ENCODE assay signal across 8 mouse cellular contexts in genomic region chr11:88203712-88204532, GRCm38 (mm10). TPM values are rescaled to one million over a fixed set of nuclear protein-coding genes. Genes with fewer than 3 reads are reported as not detected.
DNase-seq lines count a peak whose midpoint lies in the region; ATAC-seq and TF ChIP-seq lines count a peak whose summit lies in the region.

Gene Mrps23, plus strand, starts transcription at chr11:88204388.

- no peaks in the 10 kb centered on the region for H3K9me3 ChIP-seq in forebrain, embryonic 10.5 days
- no peaks in the 10 kb centered on the region for H3K9me3 ChIP-seq in heart, embryonic 15.5 days (replicated peaks)
- H3K9me3 ChIP-seq in liver, embryonic 14.5 days (ENCODE audit: control insufficient read depth, low read length): no peaks in the 10 kb centered on the region
- no peaks in the 10 kb centered on the region for H3K9me3 ChIP-seq in neural tube, embryonic 11.5 days (ENCODE audit: control insufficient read depth, low read length)
- no peaks in the 10 kb centered on the region for H3K9me3 ChIP-seq in stomach, postnatal 0 days (ENCODE audit: control insufficient read depth, low read length)

- under 1% methylated on average over 51 of the region's 51 CpGs for WGBS in forebrain, embryonic 10.5 days
- under 1% methylated on average over 51 of the region's 51 CpGs for WGBS in heart, embryonic 15.5 days
- WGBS in liver, embryonic 14.5 days (ENCODE audit: insufficient replicate concordance): under 1% methylated on average over 51 of the region's 51 CpGs
- under 1% methylated on average over 51 of the region's 51 CpGs for WGBS in neural tube, embryonic 11.5 days
- WGBS in stomach, postnatal 0 days: under 1% methylated on average over 51 of the region's 51 CpGs

- DNase-seq in c-Kit-negative CD71-positive TER-119-positive erythroid progenitor cells, embryonic 14.5 days (ENCODE audit: low read depth, low spot score): peak; percentile 65
- DNase-seq in forebrain, embryonic 10.5 days (ENCODE audit: extremely low spot score, low spot score): peak; percentile 94
- peak; percentile 93 to 98 for DNase-seq in kidney, postnatal 25 days
- DNase-seq in liver, embryonic 14.5 days (ENCODE audit: low read depth in 3 of 3, low spot score in 3 of 3): peak; percentile 81 to 87 (median 84)
- peak; percentile 93 for DNase-seq in neural tube, embryonic 11.5 days (ENCODE audit: low spot score)
- peak; percentile 95 for DNase-seq in stomach, postnatal 0 days (ENCODE audit: low spot score)

- H3K27ac ChIP-seq in forebrain, embryonic 10.5 days: peak within 1 kb of the TSS; percentile 92
- peak within 1 kb of the TSS; percentile 95 for H3K27ac ChIP-seq in heart, embryonic 15.5 days
- H3K27ac ChIP-seq in liver, embryonic 14.5 days: peak within 1 kb of the TSS; percentile 71
- peak within 1 kb of the TSS; percentile 71 for H3K27ac ChIP-seq in neural tube, embryonic 11.5 days (ENCODE audit: low read depth, low read length)
- peak within 1 kb of the TSS; percentile 94 for H3K27ac ChIP-seq in stomach, postnatal 0 days (replicated peaks)

- TF ChIP-seq EP300 in liver, embryonic 14.5 days (IDR thresholded peaks at IDR 0.05; ENCODE audit: low read depth): no peak
- peak; percentile 77 for TF ChIP-seq EP300 in stomach, postnatal 0 days (optimal IDR thresholded peaks at IDR 0.05)

- peak within 1 kb of the TSS; percentile 81 for H3K4me2 ChIP-seq in heart, embryonic 15.5 days
- H3K4me2 ChIP-seq in liver, embryonic 14.5 days (ENCODE audit: low read depth): peak within 1 kb of the TSS; percentile 86
- peak within 1 kb of the TSS; percentile 92 for H3K4me2 ChIP-seq in neural tube, embryonic 11.5 days (ENCODE audit: low read depth)
- H3K4me2 ChIP-seq in stomach, postnatal 0 days (replicated peaks; ENCODE audit: low read depth): peak within 1 kb of the TSS; percentile 66

- H3K27me3 ChIP-seq in forebrain, embryonic 10.5 days (ENCODE audit: poor library complexity, severe bottlenecking): peaks cover 13% of the 10 kb centered on the region; the same call in 1 of the 2 replicates
- H3K27me3 ChIP-seq in heart, embryonic 15.5 days: no peaks in the 10 kb centered on the region
- no peaks in the 10 kb centered on the region for H3K27me3 ChIP-seq in liver, embryonic 14.5 days (ENCODE audit: control insufficient read depth, insufficient read depth, low read length)
- no peaks in the 10 kb centered on the region for H3K27me3 ChIP-seq in neural tube, embryonic 11.5 days (ENCODE audit: control insufficient read depth, insufficient read depth, low read length)
- no peaks in the 10 kb centered on the region for H3K27me3 ChIP-seq in stomach, postnatal 0 days (ENCODE audit: control insufficient read depth, insufficient read depth, low read length)

- TF ChIP-seq CTCF in liver, embryonic 14.5 days (IDR thresholded peaks at IDR 0.05; ENCODE audit: low read depth): peak; percentile 52
- TF ChIP-seq CTCF in stomach, postnatal 0 days (IDR thresholded peaks at IDR 0.05; ENCODE audit: low read depth): peak; percentile 71

- ATAC-seq in CD4-positive, CD25-positive, alpha-beta regulatory T cell, adult 4 months: peak; percentile 97
- ATAC-seq in heart, embryonic 15.5 days (replicated peaks; ENCODE audit: insufficient number of reproducible peaks, insufficient read depth, low FRiP score, low read depth): peak; percentile 89
- ATAC-seq in liver, embryonic 14.5 days (ENCODE audit: insufficient read depth): peak; percentile 93
- ATAC-seq in neural tube, embryonic 11.5 days (ENCODE audit: insufficient read depth, low FRiP score, low TSS enrichment): peak; percentile 87
- peak; percentile 96 for ATAC-seq in stomach, postnatal 0 days (ENCODE audit: low FRiP score, low TSS enrichment)

- H3K36me3 ChIP-seq in forebrain, embryonic 10.5 days (replicated peaks): peaks cover 26% of the 10 kb centered on the region
- H3K36me3 ChIP-seq in heart, embryonic 15.5 days: no peaks in the 10 kb centered on the region; the same call in 1 of the 2 replicates
- H3K36me3 ChIP-seq in liver, embryonic 14.5 days (replicated peaks; ENCODE audit: control insufficient read depth, insufficient read depth, low read depth): peaks cover 5% of the 10 kb centered on the region
- no peaks in the 10 kb centered on the region for H3K36me3 ChIP-seq in neural tube, embryonic 11.5 days (ENCODE audit: control insufficient read depth, insufficient read depth, low read length)
- H3K36me3 ChIP-seq in stomach, postnatal 0 days (ENCODE audit: control insufficient read depth, insufficient read depth, low read length): no peaks in the 10 kb centered on the region

- H3K4me1 ChIP-seq in forebrain, embryonic 10.5 days: peaks cover 37% of the 10 kb centered on the region
- H3K4me1 ChIP-seq in heart, embryonic 15.5 days (replicated peaks): peaks cover 54% of the 10 kb centered on the region
- peaks cover 15 to 22% of the 10 kb centered on the region in 2 experiments for H3K4me1 ChIP-seq in liver, embryonic 14.5 days (replicated peaks; ENCODE audit: control insufficient read depth in 2 of 2, insufficient read depth in 2 of 2, low read length in 1 of 2)
- H3K4me1 ChIP-seq in neural tube, embryonic 11.5 days (ENCODE audit: control insufficient read depth, insufficient read depth, low read length): peaks cover 14% of the 10 kb centered on the region
- peaks cover 4% of the 10 kb centered on the region for H3K4me1 ChIP-seq in stomach, postnatal 0 days (replicated peaks; ENCODE audit: control insufficient read depth, insufficient read depth)

- H3K4me3 ChIP-seq in forebrain, embryonic 10.5 days: peak within 1 kb of the TSS; percentile 76
- H3K4me3 ChIP-seq in heart, embryonic 15.5 days: peak within 1 kb of the TSS; percentile 73
- H3K4me3 ChIP-seq in liver, embryonic 14.5 days (ENCODE audit: insufficient read depth in 1 of 2, low read depth in 2 of 2, low read length in 2 of 2): peak within 1 kb of the TSS; percentile 88 to 94
- peak within 1 kb of the TSS; percentile 88 for H3K4me3 ChIP-seq in neural tube, embryonic 11.5 days (ENCODE audit: low read depth, low read length)
- H3K4me3 ChIP-seq in stomach, postnatal 0 days (ENCODE audit: low read depth, low read length): peak within 1 kb of the TSS; percentile 83

- H3K9ac ChIP-seq in heart, embryonic 15.5 days: peak within 1 kb of the TSS; percentile 76
- peak within 1 kb of the TSS; percentile 88 for H3K9ac ChIP-seq in liver, embryonic 14.5 days (replicated peaks)
- H3K9ac ChIP-seq in neural tube, embryonic 11.5 days (ENCODE audit: low read length): peak within 1 kb of the TSS; percentile 81
- peak within 1 kb of the TSS; percentile 90 for H3K9ac ChIP-seq in stomach, postnatal 0 days (ENCODE audit: low read length)

RNA-seq across cellular contexts. Expression of gene Mrps23, which starts in this region (rescaled TPM):
- 100 to 1,000 TPM in 1 of 2 experiments, 10 to 100 TPM in 1; 79.7 to 103 TPM for polyA plus RNA-seq in CD4-positive, CD25-positive, alpha-beta regulatory T cell, adult 4 months (2017; shearing (Covaris generic))
- 65.5 and 72.6 TPM in 2 replicates for polyA plus RNA-seq in forebrain, embryonic 10.5 days (2016; fragmentation: Nextera tagmentation; extraction: Ambion mirVana)
- polyA plus RNA-seq in heart, embryonic 15.5 days (2015; fragmentation: Nextera tagmentation; extraction: Ambion mirVana): 80.7 and 93.9 TPM in 2 replicates
- 20.6 and 30.2 TPM in 2 replicates for polyA plus RNA-seq in liver, embryonic 14.5 days (2012; rRNA removed)
- polyA plus RNA-seq in liver, embryonic 14.5 days (2014; fragmentation: Nextera tagmentation; extraction: Ambion mirVana): 33.3 and 33.7 TPM in 2 replicates
- 76.3 and 85.5 TPM in 2 replicates for polyA plus RNA-seq in neural tube, embryonic 11.5 days (2014; fragmentation: Nextera tagmentation; extraction: Ambion mirVana)
- 54.7 and 55.4 TPM in 2 replicates for polyA plus RNA-seq in stomach, postnatal 0 days (2015; fragmentation: Nextera tagmentation; extraction: Ambion mirVana)

Comparison
In these comparisons a context has a peak if more than half of its experiments do, and no peak if none do; other contexts are left out.
1. Peak in every context shown above with its lines: DNase-seq, ATAC-seq, H3K4me3 ChIP-seq and H3K27ac ChIP-seq.